ENCODE assay signal across 9 mouse cellular contexts in genomic region chrX:102476784-102477183, GRCm38 (mm10). TPM values are rescaled to one million over a fixed set of nuclear protein-coding genes. Genes with fewer than 3 reads are reported as not detected.
DNase-seq lines count a peak whose midpoint lies in the region; ATAC-seq and TF ChIP-seq lines count a peak whose summit lies in the region.
"Had no signal": no experiment of that assay in that cellular context is flagged by ENCODE, and none has a peak within 500 bp of the region (broad histone marks: within the 10 kb centered on the region; RNA-seq: fewer than 3 reads in every experiment).

No protein-coding gene starts in this region.

- no peak overlapping the region for H3K27ac ChIP-seq in lung, embryonic 14.5 days (ENCODE audit: low read depth)
- H3K27ac ChIP-seq: heart, embryonic 13.5 days had no signal

- no peak overlapping the region for H3K9ac ChIP-seq in lung, embryonic 14.5 days
- H3K9ac ChIP-seq: heart, embryonic 13.5 days had no signal

- H3K4me1 ChIP-seq in lung, embryonic 14.5 days (ENCODE audit: insufficient read depth): no peaks in the 10 kb centered on the region

- H3K4me2 ChIP-seq in lung, embryonic 14.5 days: no peak overlapping the region
- H3K4me2 ChIP-seq: heart, embryonic 13.5 days had no signal

- TF ChIP-seq CTCF in lung, embryonic 14.5 days (IDR thresholded peaks at IDR 0.05; ENCODE audit: low read depth): peak; percentile 76

- no peaks in the 10 kb centered on the region for H3K27me3 ChIP-seq in lung, embryonic 14.5 days (ENCODE audit: insufficient read depth, low read length)

- DNase-seq in urinary bladder, postnatal 14 days (ENCODE audit: low spot score): peak; percentile 63
- DNase-seq in urinary bladder, postnatal 10 days (ENCODE audit: low spot score): no peak
- DNase-seq in c-Kit-negative CD71-positive TER-119-positive erythroid progenitor cells, embryonic 14.5 days (ENCODE audit: low read depth, low spot score): peak; percentile 32
- DNase-seq in forelimb bud, embryonic 11.5 days (ENCODE audit: low read depth, low spot score): peak; percentile 62
- DNase-seq in kidney, postnatal 36 days: peak; percentile 59 to 82
- peak; percentile 82 for DNase-seq in lung, embryonic 14.5 days
- peak; percentile 78 for DNase-seq in right cerebral cortex, postnatal 14 days

- H3K36me3 ChIP-seq in lung, embryonic 14.5 days (ENCODE audit: insufficient read depth): no peaks in the 10 kb centered on the region
- H3K36me3 ChIP-seq: heart, embryonic 13.5 days had no signal

- WGBS in lung, embryonic 14.5 days: 32% methylated on average over 3 of the region's 3 CpGs

- ATAC-seq in lung, embryonic 14.5 days (ENCODE audit: insufficient read depth): no peak
- ATAC-seq in erythroid progenitor cell, adult 5-6 weeks (replicated peaks; ENCODE audit: low FRiP score, poor library complexity, severe bottlenecking): no peak

- no peaks in the 10 kb centered on the region for H3K9me3 ChIP-seq in lung, embryonic 14.5 days (ENCODE audit: low read depth, low read length)
- H3K9me3 ChIP-seq: heart, embryonic 13.5 days had no signal

- H3K4me3 ChIP-seq in lung, embryonic 14.5 days (ENCODE audit: low read depth, low read length): no peak overlapping the region
- H3K4me3 ChIP-seq: heart, embryonic 13.5 days had no signal

RNA-seq across cellular contexts. Expression of gene Hdac8, which starts 28.4 kb away (rescaled TPM):
- 3.1 and 3.9 TPM in 2 replicates for polyA plus RNA-seq in lung, embryonic 14.5 days (2014; fragmentation: Nextera tagmentation; extraction: Ambion mirVana)
- 5.0 TPM in 1 of 2 replicates, not detected in the other for total RNA-seq in erythroid progenitor cell, adult 5-6 weeks (2015; ENCODE audit: low replicate concordance)
- 3.0 and 7.5 TPM in 2 replicates for total RNA-seq in erythroid progenitor cell, adult 5-6 weeks (2017; ENCODE audit: low replicate concordance)
